Mouse (Mus musculus) bone marrow macrophage, adult 2 months (primary cell): ENCODE data around the gene Gm3138. TPM values are rescaled to one million over a fixed set of nuclear protein-coding genes. Genes with fewer than 3 reads are reported as not detected.
"Not testable (repeated sequence)": the region's sequence is repeated elsewhere in the genome, so short reads cannot be mapped to it uniquely, and the experiment has no call there.

Experiments
- H3K27ac ChIP-seq: 2 replicates; pipeline ENCODE4 v1.5.1; 2012; ENCODE audit warnings: low read depth, low read length; ENCODE audit not compliant: insufficient read depth
- H3K4me1 ChIP-seq: 2 replicates; pipeline ENCODE4 v1.6.1; 2012; ENCODE audit warnings: low read length; ENCODE audit not compliant: control insufficient read depth, insufficient read depth
- H3K4me3 ChIP-seq: 2 replicates; pipeline ENCODE4 v1.5.1; 2012; ENCODE audit warnings: mild to moderate bottlenecking, low read length, moderate library complexity; ENCODE audit not compliant: insufficient read depth
- polyA plus RNA-seq: library from polyadenylated mRNA; stranded (reverse); fragments of >200 nt; gene quantifications from 2 replicates; pipeline ENCODE4 v1.2.4, GENCODE M21; 2012; ENCODE audit not compliant: missing spikeins, insufficient read depth, insufficient read length

The Gm3138 gene
- polyA plus RNA-seq, result not detected in 2 replicates

GRCm38 (mm10) chr14:4249331-4249730 is at the start of gene Gm3138:
Gm3138 (plus strand) TSS chr14:4249631.
- not testable (repeated sequence) for H3K4me3 ChIP-seq, H3K4me1 ChIP-seq, H3K27ac ChIP-seq

DNA sequence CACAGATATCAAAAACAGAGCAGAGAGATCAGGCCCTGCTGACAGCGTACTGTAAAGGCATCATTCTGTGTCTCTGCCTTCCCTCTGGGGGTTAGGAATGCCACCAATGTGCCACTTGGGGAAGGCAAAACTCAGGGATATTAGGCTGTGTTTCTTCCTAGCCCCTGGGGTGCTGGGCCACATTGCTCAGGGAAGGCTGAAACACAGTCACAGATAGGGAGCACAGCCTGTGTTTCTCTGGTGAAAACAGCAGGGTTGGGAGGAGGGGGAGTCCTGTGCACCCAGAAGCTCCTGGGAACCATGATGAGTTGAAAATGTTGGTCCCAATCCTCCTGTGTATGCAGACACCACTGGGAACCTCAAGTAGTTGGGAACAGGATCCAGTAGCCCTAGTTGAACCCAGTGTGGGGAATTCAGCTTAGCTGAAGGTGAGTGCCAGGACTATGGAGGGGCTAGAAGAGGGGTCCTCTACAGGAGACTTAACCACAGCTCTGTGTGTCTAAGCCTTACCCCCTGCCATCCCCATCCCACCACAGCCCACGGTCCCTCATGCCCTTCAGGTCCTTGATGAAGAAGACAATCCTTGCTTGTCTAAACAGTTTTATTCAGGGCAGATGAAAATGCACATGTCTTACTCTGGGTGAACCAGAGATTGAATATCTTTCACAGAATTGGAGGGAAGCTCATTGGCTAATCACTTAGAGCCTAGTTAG is 20.0 kb downstream of the Gm3138 start:
- not testable (repeated sequence) for H3K4me1 ChIP-seq, H3K27ac ChIP-seq, H3K4me3 ChIP-seq

DNA sequence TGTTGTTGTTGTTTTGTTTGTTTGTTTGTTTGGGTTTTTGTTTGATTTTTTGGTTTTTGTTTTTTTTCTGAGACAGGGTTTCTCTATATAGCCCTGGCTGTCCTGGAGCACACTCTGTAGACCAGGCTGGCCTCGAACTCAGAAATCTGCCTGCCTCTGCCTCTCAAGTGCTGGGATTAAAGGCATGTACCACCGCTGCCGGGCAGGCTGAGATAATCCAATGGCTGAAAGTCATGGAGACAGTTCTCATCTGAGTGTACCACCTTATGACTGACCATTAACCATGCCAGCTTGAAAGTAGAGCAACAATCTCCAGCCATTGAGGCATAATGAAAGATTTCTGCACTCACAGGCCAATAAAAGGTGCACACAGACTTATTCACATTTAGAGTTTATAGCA is 30.4 kb downstream of the Gm3138 start:
- not testable (repeated sequence) for H3K27ac ChIP-seq, H3K4me1 ChIP-seq, H3K4me3 ChIP-seq

Other genes starting within 250 kb of the Gm3138 start
- not detected in 2 replicates for gene Gm5796, start 225.7 kb upstream of the Gm3138 start, polyA plus RNA-seq
- not detected in 2 replicates for gene Gm3115, start 165.5 kb upstream of the Gm3138 start, polyA plus RNA-seq
- gene Gm8108, start 139.1 kb upstream of the Gm3138 start, polyA plus RNA-seq, result not detected in 2 replicates
- not detected in 2 replicates for gene Gm3127, start 84.6 kb upstream of the Gm3138 start, polyA plus RNA-seq
- not detected in 2 replicates for gene Gm2974, start 67.1 kb upstream of the Gm3138 start, polyA plus RNA-seq
- gene Gm3149, start 67.7 kb downstream of the Gm3138 start, polyA plus RNA-seq, result not detected in 2 replicates
- not detected in 2 replicates for gene 2610042L04Rik, start 85.1 kb downstream of the Gm3138 start, polyA plus RNA-seq
- gene Gm3159, start 147.9 kb downstream of the Gm3138 start, polyA plus RNA-seq, result not detected in 2 replicates
- gene Gm3164, start 165.8 kb downstream of the Gm3138 start, polyA plus RNA-seq, result not detected in 2 replicates
- not detected in 2 replicates for gene Gm3173, start 181.4 kb downstream of the Gm3138 start, polyA plus RNA-seq
- not detected in 2 replicates for gene Gm3182, start 232.1 kb downstream of the Gm3138 start, polyA plus RNA-seq